Mouse (Mus musculus) myocyte (in vitro differentiated cells): ENCODE measurements around the gene Kpna6.

ENCODE experiments used
- CEBPB ChIP-seq: IDR thresholded peaks from 2 replicates; pipeline ENCODE4 v1.6.1; 2011; ENCODE audit warnings: mild to moderate bottlenecking, moderate library complexity; ENCODE audit not compliant: poor library complexity, insufficient read depth, severe bottlenecking
- MYOD1 ChIP-seq, 3 experiments: IDR thresholded peaks; one replicate each; pipeline ENCODE4 v1.6.1; 2011; ENCODE audit warnings: control low read depth in 2 of 3, low read depth in 2 of 3, mild to moderate bottlenecking in 2 of 3, moderate library complexity in 1 of 3; ENCODE audit not compliant: insufficient read length in 2 of 3, control insufficient read depth in 1 of 3
- POLR2A ChIP-seq: IDR thresholded peaks from one replicate; pipeline ENCODE4 v1.6.1; 2011; ENCODE audit warnings: low read depth, mild to moderate bottlenecking, control low read depth, moderate library complexity; ENCODE audit not compliant: insufficient read length
- SRF ChIP-seq: IDR thresholded peaks from one replicate; pipeline ENCODE4 v1.6.1; 2011; ENCODE audit warnings: low read depth; ENCODE audit not compliant: control insufficient read depth, insufficient read length
- TCF12 ChIP-seq: IDR thresholded peaks from one replicate; pipeline ENCODE4 v1.6.1; 2011; ENCODE audit warnings: mild to moderate bottlenecking, control low read depth; ENCODE audit not compliant: poor library complexity, insufficient read depth, severe bottlenecking
- USF1 ChIP-seq: IDR thresholded peaks from one replicate; pipeline ENCODE4 v1.6.1; 2011; ENCODE audit warnings: low read depth, mild to moderate bottlenecking, control low read depth, moderate library complexity

- TF ChIP-seq SRF (no peak), MYOD1 (IDR thresholded peaks at IDR 0.05; ENCODE audit: control insufficient read depth in 1 of 3, insufficient read length in 2 of 3, low read depth in 2 of 3) (no peak), TCF12 (no peak), USF1 (no peak), CEBPB (no peak), POLR2A (no peak)
These were observed 64.0 kb downstream of the Kpna6 start for GRCm38 (mm10) chr4:129608426-129609025.
